Mouse (Mus musculus): ENCODE measurements at regions not wholly inside any gene's neighbourhood (a gene's known extent, or its start where the extent isn't known, plus 50 kb on each side); places are given as distances from the start of the nearest gene placed in this dataset.
A peak's percentile ranks its signal among the peaks of the same experiment; 100 is the strongest.
"Not testable (repeated sequence)": the region's sequence is repeated elsewhere in the genome, so short reads cannot be mapped to it uniquely, and the experiment has no call there.

DNA sequence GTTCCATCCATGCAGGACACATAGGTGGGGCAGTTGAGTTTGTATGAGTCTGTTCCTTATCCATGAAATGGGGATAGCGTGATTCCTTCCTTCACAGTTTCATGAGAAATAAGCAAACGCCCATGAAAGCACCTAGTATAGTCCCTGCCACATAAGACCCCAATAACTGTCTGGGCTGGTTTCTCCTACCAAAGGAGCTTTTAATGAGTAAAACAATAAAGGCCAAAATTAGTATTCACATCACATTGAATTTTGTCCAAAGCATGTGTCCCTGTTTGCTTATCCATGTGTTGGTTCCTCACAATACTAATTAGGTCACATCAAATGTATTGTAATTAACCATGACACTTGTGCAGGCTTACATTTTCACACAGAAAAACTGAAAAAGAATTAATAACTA is 221.3 kb downstream of the Prdm13 start:
- DNase-seq (ENCODE audit: extremely low spot score, low read depth, low spot score), result no peak

DNA sequence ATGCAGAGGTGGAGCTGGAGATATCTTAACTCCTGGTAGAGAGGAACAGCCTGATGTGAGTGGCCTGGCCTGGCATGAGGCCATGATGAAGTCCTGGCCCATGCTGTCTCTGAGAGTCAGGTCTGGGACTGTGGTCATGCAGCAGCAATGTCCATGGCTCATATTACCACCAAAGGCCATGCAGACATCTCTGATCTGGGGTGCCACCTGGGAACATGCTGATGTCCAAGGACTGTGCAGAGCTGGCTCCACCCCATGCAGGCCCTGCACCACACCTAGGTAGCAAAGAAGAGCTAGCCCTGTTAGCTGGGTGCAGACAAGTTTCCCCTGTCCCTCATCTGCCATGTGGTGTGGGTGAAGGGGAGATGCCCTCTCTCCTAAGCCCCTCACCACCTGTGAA is 244.5 kb downstream of the Prdm13 start:
- DNase-seq (ENCODE audit: extremely low spot score, low read depth, low spot score), result no peak

DNA sequence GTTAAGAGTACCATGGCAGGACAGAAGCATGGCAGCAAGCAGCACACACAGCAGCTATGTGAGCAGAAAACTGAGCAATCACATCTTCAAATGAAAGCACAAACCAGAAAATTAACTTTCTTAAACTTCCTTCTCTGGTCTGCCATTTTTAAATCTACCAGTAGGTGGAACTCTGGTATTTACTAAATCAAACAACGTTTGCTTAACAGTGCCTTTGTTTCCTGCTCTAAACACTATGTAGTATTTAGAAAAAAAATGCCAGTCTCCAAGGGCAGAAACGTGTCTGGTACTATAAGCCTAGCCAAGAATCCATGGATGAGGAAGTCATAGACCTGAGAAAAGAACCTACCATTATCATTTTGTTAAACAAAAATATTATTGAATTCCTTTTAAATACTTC is 249.1 kb downstream of the Prdm13 start:
- DNase-seq (ENCODE audit: extremely low spot score, low read depth, low spot score), result no peak

DNA sequence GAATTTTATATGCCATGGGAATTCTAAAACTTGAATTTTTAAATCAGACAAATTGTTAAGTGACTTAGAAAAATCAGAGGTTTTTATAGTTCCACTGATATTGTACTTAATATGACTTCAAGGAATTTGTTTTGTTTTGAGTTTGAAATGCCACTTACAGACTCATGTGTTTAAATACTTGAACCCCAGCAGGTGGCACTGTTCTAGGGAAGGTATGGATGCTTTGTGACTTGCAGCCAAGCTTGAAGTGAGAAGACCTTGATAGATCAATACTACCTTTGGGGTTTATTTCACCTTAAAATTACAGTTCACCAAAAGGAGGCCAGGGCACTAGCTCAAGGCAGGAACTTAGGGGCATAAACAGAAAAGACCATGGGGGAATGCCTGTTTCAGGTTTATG is 277.9 kb downstream of the Prdm13 start:
- peak; percentile 1 for DNase-seq (ENCODE audit: extremely low spot score, low read depth, low spot score)

DNA sequence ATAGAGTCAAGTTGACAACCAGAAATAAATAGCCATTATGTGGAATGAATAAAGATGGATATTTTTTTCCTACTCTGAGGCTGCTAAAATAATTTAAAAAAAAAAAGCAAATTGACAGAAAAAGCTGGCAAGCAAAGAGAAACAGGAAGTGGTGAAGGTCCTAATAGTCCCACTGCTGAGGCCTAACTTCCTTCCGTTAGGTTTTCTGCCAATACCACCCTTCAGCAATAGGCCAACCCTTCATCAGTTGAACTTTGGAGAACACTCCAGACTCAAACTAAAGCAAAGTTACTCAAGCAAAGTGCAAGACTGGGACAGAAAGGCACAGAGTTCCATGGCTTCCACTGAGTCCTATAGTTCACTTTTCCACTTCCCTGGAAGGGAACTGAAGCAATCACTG is 316.4 kb downstream of the Prdm13 start:
- DNase-seq (ENCODE audit: extremely low spot score, low read depth, low spot score), result no peak

DNA sequence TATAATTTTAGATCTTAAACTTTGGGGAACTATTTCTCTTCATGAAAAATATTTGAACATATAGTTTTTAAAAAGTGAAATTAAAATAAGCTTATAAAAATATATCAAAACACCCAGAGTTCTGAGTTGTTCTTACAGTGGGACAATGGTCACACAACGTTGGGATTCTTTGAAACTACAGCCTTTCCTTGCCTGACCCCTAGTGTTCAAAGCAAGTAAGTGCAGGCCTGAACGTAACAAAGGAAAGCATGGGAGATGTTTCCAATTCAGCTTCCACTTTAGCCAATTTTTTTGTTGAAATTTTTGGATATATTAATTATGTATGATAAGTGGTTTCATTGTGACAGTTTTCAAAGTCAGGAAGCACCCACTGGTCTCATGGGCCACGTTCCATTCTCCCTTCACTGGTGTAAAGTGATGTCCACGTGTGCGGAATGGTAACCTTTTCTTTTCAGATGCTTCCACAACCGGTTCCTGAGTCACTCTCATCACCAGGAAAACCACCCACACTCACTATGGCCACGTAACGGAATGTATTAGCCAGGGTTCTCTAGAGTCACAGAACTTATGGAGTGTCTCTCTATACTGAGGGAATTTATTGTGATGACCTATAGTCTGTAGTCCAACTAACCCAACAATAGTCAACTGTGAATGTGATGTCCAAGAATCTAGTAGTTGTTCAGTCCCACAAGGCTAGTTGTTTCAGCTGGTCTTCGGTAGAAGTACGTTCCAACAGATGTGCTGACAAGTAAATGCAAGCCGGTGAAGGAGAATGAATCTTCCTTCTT is 317.3 kb downstream of the Prdm13 start:
- DNase-seq (ENCODE audit: extremely low spot score, low read depth, low spot score), result peak; percentile 14

DNA sequence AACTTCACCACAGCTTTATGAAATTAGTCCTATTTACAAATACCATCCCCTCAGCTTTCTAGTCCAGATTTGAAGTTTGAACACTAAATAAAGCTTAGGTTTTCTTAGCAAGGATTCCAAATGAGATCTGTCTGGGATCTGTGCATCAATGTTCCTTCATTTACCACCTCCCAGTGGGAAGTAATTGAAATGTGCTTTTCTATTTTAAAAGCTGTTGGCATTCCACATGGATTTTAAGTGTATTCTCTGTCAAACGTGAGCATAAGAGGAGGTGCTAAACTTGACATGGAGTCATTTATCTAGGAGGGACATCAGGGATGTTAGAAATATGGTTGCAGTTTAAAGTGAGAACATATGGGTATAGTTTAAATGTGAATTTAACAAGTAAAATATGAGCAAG is 364.0 kb downstream of the Prdm13 start:
- no peak for DNase-seq (ENCODE audit: extremely low spot score, low read depth, low spot score)

DNA sequence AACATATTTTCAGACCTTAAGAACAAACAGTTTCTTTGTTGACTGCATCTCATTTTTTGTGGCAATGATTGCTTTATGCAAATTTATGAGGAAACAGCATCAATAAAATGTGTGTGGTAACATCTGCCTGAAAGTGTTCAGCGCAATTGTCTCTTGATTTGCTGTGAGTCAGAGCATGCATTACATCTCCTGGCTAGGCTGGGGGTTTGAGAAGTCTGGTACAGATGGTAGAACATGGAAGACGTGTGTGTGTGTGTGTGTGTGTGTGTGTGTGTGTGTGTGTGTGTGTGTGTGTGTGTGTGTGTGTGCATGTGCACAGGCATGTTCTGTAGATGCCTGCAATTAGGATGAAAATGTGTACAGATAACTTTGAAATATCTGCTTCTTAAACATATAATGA is 376.5 kb downstream of the Prdm13 start:
- DNase-seq (ENCODE audit: extremely low spot score, low read depth, low spot score), result not testable (repeated sequence)

DNA sequence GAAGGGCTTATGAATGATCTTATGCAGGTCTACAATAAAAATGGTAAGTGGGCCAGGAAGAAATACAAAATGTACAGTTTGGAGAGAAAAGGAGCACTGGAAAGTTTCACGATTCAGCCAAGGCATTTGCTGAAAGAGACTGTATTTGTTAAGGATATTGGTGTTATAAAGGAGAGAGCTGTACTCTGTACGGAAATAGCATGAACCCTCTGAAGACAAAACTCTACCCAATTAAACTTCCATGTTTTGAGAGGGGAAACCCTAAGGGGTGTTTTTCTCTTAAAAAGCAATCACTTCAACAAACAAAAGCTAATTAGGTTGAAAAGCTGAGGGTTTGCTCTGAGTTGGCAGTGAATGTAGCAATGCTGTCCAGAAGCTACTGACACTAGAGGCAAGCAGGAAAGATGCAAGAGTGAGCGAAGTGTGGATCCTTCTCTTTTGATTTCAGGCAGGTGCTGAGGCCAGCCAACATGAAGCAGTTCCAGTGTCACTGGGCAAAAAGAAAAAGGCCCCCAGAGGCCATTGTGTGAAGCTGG is 378.2 kb downstream of the Prdm13 start:
- no peak for DNase-seq (ENCODE audit: extremely low spot score, low read depth, low spot score)

DNA sequence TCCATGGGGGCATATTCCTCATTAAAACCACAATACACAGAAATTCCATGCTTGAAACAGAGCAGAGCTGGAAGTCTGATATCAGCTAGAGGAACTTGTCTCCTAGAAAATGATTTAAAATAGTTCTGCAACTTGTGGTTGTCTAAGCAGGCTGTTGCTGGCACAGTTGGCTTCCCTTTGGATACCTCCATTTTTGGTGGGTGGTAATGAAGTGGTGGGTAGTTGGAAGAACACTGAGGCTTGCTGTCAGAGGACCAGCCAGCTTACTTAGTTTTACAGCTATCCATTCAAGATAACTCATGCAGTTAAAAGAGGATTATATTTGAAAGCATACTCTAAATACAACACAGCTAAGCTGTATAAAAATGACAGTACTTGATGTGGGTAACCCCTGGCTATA is 385.6 kb downstream of the Prdm13 start:
- DNase-seq (ENCODE audit: extremely low spot score, low read depth, low spot score), result no peak

DNA sequence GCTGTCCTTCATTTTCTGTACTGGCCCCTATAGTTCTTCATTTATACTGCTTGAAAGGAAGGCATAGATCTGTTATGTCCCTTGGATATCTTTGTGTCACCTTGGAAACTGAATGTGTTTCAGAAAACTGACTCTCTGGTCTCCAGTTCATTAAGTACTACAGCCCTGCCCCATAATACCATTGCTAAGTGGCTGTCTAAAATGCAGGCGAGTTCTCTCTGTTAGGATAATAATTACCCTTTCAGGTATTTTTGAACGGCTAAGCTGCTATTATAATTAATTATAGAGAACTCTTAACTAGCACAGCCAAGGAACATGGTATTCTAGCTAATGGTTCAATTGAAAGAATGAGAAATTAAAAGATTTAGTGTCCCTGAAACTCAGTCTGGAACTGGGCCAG is 418.5 kb downstream of the Prdm13 start:
- no peak for DNase-seq (ENCODE audit: extremely low spot score, low read depth, low spot score)

DNA sequence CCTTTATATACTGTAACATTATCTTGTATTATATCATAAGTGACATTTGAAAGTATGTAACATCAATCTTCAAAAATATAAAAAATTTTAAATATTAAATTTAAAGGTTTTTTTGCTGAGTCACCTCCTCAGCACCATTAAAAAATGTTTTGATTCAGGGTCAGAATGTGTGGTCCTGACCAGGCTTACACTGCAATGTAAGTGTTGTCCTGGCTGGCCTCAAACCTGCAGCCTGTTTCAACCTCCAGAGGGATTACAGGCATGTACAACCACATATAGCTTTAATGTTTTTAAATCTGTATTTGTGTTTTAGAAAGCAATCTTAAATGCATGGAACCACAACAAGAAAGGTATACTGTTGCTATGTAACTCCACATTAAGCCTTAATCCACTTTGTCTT is 418.9 kb downstream of the Prdm13 start:
- DNase-seq (ENCODE audit: extremely low spot score, low read depth, low spot score), result no peak

DNA sequence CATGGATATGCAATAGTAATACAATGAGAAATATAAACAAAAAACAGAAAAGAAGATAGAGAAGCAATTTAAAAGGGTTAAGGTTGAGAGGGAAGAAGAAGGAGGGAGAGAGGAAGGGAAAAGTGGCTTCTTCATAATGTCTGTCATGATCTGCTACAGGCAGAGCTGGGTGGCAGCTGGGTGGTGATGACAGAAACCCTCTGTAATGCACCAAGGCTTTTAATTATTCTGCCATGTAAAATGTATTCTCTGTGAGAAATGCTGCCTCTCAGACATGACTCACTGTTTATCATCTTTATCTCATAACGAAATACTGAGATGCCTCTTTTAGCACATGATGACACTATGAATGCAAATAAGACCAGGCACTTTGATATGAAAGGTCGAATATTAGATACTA is 435.4 kb downstream of the Prdm13 start:
- no peak for DNase-seq (ENCODE audit: extremely low spot score, low read depth, low spot score)

DNA sequence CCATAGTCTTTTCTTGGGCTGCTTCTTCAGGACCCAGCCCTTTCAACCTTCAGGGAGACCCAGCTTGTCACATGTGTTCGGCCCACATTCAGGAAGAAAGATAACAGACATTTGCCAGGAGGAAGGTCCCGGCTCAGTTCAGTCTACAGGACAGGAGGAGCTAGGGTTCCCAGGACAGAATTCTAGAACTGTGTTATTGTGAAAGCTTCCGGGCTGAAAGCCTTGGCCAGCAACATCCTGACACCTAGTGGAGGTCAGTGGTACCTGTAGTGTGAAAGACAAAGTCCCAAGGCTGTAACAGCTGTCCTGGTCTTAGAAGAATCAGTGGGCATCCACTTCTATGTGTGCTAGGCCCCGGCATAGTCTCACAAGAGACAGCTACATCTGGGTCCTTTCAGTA is 463.1 kb downstream of the Prdm13 start:
- peak; percentile 53 for DNase-seq (ENCODE audit: extremely low spot score, low read depth, low spot score)

DNA sequence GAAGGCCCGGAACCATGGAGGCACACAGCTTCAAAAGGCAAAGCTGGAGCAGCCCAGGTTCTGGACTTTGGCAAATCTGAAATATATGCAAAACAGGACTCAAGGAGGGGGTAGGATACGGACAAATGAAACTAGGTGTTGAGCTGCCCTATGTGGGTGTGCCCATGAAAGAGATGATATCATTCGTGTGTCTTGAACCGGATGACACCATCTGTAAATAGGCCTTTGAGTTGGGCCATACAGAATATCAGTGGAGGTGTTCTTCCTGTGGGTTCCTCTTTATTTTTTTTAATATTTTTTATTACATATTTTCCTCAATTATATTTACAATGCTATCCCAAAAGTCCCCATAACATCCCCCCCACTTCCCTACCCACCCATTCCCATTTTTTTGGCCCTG is 478.1 kb downstream of the Prdm13 start:
- no peak for DNase-seq (ENCODE audit: extremely low spot score, low read depth, low spot score)

DNA sequence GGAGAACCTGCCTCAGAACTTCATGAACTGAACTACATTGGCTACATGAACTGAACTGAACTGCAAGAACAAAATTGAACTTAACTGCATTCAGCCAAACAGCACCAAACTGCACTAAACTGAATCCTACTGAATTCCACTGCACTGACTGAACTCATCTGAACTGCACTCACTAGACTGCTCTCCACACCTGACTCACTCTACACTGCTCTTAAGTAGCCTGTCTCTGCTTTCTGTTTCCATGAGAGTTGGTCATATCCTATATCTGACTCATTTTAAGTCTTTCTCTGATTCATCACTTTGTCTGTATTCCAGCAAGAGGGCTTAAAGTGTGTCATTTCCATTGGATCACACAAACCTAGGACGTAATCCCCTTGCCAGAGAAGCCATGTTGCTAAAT is 490.1 kb downstream of the Prdm13 start:
- DNase-seq (ENCODE audit: extremely low spot score, low read depth, low spot score), result no peak

DNA sequence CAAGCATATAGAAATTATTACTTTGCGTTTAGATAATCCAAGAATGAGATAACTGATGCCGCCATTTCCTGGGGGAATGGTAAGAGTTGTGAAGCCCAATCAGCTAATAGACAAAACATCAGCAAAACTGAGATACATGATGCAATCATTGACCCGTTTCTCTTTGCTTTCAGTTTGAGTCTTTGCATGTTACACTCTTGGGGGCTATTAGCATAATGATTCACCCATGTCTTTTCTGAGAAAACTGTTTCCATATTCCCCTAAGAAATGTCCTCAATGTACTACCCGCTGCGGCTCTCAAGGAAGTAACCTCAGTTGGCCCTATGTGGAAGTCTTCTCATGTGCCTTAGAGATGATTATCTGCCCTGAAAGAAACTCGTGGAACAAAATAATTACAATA is 512.0 kb downstream of the Prdm13 start:
- no peak for DNase-seq (ENCODE audit: extremely low spot score, low read depth, low spot score)

DNA sequence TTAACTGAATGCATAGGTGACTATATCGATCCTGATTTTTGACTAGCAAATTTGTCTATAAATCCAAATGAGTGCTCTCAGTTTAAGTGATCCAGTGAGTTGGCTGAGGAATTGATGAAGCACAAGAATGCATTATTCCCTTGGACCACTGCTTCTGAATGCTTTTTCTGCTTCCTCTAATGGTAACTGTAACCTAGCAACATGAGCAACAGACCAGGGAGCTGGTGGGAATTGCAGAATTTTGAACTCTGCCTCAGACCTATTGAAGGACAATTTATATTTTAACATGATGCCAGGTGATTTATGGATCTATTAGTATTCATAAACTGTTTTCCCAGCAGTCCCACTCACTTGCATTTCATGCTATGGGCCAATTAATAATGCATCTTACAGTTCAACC is 512.7 kb downstream of the Prdm13 start:
- no peak for DNase-seq (ENCODE audit: extremely low spot score, low read depth, low spot score)

DNA sequence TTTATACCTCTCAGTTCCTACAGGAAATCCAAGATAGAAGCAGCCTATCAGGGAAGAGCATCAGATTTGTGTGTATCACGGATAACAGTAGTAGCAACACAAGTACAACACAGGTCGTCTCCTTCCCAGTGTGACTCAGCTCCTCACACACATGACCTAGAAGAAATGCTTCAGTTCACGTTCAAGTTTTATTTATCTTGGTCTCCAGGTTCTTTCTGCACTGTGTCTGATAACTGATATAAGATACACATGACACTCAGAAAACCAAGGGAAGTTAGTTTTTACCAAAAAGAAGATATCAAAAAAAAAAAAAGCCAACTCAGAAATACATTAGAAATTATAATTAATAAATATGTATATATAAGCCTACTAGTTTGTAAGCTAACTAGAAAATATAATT is 515.0 kb downstream of the Prdm13 start:
- no peak for DNase-seq (ENCODE audit: extremely low spot score, low read depth, low spot score)

DNA sequence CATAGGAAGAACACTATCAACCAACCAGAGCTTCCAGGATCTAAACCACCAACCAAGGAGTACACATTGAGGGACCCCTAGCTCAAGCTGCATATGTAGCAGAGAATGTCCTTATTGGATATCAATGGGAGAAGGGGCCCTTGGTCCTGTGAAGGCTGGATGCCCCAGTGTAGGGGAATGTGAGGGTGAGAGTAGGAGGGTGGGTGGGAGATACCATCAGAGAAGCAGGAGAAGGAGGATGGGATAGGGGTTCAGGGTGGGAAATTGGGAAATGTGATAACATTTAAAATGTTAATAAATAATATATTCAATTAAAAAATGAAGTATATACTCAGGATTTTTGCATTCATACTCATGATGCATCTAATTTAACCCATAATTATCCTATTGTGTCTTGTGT is 523.6 kb downstream of the Prdm13 start:
- no peak for DNase-seq (ENCODE audit: extremely low spot score, low read depth, low spot score)

DNA sequence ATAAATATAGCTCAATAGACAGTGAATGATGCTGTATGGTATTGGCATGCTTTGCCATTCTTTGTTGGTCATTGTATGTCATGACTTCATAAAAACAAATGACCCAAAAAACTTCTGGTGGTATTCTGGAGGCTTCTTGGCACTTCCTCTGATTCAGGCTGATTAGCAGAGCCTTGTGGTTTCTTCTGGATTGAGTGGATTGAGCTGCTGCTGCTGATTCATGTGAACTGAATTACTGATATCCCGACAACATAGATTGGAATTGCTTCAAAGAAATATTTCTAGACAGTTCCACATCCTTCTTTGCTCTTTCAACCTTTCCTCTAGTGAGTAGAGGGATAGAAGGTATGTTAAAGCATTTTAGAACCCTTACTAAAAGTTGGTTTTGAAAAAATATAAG is 559.9 kb downstream of the Prdm13 start:
- no peak for DNase-seq (ENCODE audit: extremely low spot score, low read depth, low spot score)

DNA sequence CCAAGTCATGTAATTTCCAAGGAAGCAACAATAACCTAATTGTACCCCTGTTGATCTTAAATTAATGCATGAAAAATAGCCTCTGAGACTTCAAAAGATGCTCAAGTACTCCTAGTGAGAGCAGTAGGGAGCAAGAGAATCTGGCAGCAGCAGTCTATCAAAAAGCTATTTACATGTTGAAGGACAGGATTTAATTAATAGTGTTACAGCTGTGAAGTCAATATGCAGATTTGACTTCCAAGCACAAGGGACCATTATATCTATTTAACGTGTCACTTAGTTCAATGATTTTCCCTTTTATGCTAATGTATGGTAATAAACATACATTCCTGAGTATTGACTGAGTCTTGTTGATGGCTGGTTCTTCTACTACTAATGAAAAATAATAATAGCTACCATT is 590.0 kb downstream of the Prdm13 start:
- no peak for DNase-seq (ENCODE audit: extremely low spot score, low read depth, low spot score)

DNA sequence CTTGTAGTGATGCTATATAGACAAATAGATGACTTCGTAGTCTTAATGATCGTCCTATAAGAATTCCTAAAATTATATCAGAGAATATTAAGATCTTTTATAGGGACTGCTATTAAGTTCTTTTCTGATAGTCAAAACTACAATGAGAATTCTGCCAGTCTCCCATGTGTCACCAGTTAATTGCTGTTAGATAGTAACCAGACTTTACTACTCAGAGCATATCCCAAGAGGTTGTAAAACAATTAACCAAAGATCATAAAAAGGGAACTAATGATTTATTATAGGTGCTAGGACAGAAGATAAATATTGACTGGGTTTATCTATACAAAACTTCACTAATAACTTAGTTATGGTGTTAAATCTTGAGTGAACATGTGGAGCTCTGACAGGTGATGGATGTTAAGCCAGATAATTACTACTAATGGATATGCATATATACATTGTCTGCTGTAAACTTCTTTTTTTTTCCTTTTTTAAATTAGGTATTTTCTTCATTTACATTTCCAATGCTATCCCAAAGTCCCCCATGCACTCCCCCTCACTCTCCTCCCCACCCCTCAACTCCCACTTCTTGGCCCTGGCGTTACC is 615.5 kb downstream of the Prdm13 start:
- no peak for DNase-seq (ENCODE audit: extremely low spot score, low read depth, low spot score)

All from hindlimb bud, embryonic 11.5 days (tissue).